Mouse (Mus musculus): ENCODE results near the gene Reep3. TPM values are rescaled to one million over a fixed set of nuclear protein-coding genes. Genes with fewer than 3 reads are reported as not detected.
A peak's percentile ranks its signal among the peaks of the same experiment; 100 is the strongest.

The Reep3 gene
- polyA plus RNA-seq, 1 experiment from 2014 or later = 23.2 TPM

DNA sequence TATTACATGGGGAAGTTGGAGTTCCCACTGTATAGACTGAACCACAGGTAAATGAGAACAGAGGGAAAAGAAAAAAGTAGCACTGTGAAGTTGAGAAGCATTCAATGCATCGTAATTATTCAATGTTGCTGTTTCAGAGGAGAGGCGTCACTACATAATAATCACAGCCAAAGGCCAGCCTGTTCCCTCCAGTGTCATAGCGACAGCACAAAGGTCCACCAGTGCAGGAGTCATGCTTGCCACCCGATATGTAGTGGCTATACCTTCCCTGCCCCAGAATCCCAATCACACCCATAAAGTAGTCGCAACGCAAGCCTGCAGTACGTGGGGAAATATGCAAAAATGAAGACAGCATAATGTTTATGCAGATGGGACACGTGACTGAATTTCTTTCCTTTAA lies 70.4 kb downstream of the Reep3 start:
- H3K36me3 ChIP-seq = peaks cover 35% of the 10 kb centered on the region
- 86% methylated on average over 8 of the region's 8 CpGs for WGBS
- no peak overlapping the region for H3K4me3 ChIP-seq
- H3K9ac ChIP-seq = 0 out of 2 replicates have a peak overlapping the region, but pooled peaks have one; percentile 24
- no peak overlapping the region for H3K4me2 ChIP-seq
- no peak for ATAC-seq (ENCODE audit: extremely low read depth, insufficient number of reproducible peaks, low FRiP score, low TSS enrichment)
- H3K27ac ChIP-seq (replicated peaks) = peak overlapping the region; percentile 66
- H3K9me3 ChIP-seq = no peaks in the 10 kb centered on the region
- H3K4me1 ChIP-seq = peaks cover 22% of the 10 kb centered on the region
- H3K27me3 ChIP-seq (replicated peaks) = no peaks in the 10 kb centered on the region

DNA sequence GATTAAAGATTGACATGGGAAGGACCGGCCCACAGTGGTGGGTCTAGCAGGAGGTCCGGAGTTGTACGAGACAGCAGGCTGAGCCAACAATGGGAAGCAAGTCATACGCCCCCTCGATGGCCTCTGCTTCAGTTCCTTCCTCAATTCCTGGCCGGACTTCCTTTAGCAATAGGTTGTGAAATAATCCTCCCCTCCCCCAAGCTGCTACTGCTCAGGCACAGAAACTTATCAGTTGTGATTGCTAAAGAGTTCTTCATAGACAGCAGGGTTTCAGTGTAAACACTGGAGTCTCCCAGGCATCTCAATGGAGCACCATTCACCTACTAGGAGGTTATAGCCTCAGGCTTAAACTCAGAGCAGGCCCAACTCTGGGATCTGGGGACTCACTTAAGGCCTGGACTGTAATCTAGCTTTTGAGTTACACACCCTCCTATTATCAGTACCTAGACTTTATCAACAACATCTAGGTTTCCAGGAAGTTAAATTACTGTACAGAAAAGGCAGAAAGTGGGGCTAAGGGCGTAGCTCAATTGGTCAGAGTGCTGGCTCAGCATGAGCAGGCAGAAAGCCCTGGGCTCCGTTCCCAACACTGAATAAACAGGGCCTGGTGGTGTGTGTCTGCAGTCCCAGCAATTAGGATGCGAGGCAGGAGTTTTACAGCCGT lies 71.0 kb downstream of the Reep3 start:
- no peak; the same call in 1 of the 2 replicates for ATAC-seq (ENCODE audit: extremely low read depth, insufficient number of reproducible peaks, low FRiP score, low TSS enrichment)
- Histone ChIP-seq H3K9me3 (no peaks in the 10 kb centered on the region), H3K27me3 (replicated peaks) (no peaks in the 10 kb centered on the region), H3K4me1 (peaks cover 21% of the 10 kb centered on the region), H3K9ac (0 out of 2 replicates have a peak overlapping the region, but pooled peaks have one; percentile 24), H3K36me3 (peaks cover 39% of the 10 kb centered on the region), H3K27ac (replicated peaks) (peak overlapping the region; percentile 66), H3K4me2 (no peak overlapping the region), H3K4me3 (no peak overlapping the region)
- 54% methylated on average over 10 of the region's 10 CpGs for WGBS

DNA sequence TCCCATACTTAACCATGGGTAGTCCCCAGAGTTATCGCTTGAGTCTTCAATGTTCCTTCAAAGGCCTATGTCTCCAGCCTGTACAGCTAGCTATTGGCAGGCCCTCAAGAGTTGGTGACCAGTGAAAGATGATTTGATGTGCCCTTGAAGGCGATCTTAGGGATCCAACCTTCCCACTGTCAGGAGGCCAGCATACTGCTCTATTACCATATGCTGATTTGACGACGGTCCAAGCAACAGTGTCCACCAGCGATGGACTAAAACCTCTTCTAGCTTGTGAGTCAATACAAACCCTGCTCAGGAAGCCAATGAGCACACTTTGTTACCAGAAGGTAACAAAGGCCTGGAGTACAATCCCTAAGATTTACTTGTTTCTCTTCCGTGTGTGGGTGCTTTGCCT lies 72.4 kb downstream of the Reep3 start:
- Histone ChIP-seq H3K36me3 (peaks cover 32% of the 10 kb centered on the region), H3K9me3 (no peaks in the 10 kb centered on the region), H3K9ac (no peak overlapping the region), H3K4me1 (peaks cover 21% of the 10 kb centered on the region), H3K27me3 (replicated peaks) (no peaks in the 10 kb centered on the region), H3K27ac (replicated peaks) (no peak overlapping the region), H3K4me2 (no peak overlapping the region), H3K4me3 (no peak overlapping the region)
- no peak for ATAC-seq (ENCODE audit: extremely low read depth, insufficient number of reproducible peaks, low FRiP score, low TSS enrichment)
- 94% methylated on average over 6 of the region's 6 CpGs for WGBS

DNA sequence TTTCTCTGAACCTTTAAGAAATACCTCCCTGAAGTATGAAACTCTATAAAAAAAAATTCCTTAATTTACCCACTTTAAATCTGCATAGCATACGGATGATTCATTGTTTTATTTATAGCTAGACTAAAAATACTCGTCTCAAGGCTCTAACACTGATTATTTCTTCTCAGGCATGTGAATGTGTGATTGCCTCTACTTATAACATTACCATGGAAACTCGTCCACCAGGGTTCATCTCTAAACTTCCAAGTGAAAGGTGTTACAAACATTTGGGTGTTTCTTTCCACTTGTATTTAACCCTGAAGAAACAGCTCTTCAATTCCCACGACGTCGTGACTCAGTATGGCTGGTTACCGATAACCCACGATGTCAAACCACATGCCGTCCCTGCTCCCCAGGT lies 73.7 kb downstream of the Reep3 start:
- Histone ChIP-seq H3K36me3 (peaks cover 27% of the 10 kb centered on the region), H3K4me1 (peaks cover 28% of the 10 kb centered on the region), H3K27ac (replicated peaks) (no peak overlapping the region), H3K4me3 (no peak overlapping the region), H3K4me2 (no peak overlapping the region), H3K27me3 (replicated peaks) (no peaks in the 10 kb centered on the region), H3K9ac (no peak overlapping the region), H3K9me3 (no peaks in the 10 kb centered on the region)
- 74% methylated on average over 9 of the region's 9 CpGs for WGBS
- no peak for ATAC-seq (ENCODE audit: extremely low read depth, insufficient number of reproducible peaks, low FRiP score, low TSS enrichment)

DNA sequence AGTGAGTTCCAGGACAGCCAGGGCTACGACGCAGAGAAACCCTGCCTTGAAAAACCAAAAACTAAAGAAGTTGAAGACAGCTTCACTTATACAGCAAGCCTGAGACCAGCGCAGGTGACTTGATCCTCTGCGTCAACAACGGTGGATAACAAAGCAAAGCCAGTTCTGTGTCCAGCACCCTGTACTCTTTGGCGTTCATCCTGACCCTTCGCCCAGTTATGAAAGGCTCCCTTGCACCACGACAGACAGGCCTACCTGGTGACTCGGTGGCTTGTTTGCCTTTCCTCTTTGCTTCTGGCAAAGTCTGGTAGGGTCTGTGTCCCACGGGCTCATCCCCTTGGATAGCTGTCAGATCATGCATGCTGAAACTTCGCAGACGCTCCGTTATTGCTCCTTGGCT lies 75.3 kb downstream of the Reep3 start:
- Histone ChIP-seq H3K4me3 (no peak overlapping the region), H3K4me1 (peaks cover 39% of the 10 kb centered on the region), H3K27me3 (replicated peaks) (no peaks in the 10 kb centered on the region), H3K9ac (no peak overlapping the region), H3K36me3 (peaks cover 32% of the 10 kb centered on the region), H3K9me3 (no peaks in the 10 kb centered on the region), H3K4me2 (no peak overlapping the region), H3K27ac (replicated peaks) (no peak overlapping the region)
- WGBS = 89% methylated on average over 13 of the region's 13 CpGs
- ATAC-seq (ENCODE audit: extremely low read depth, insufficient number of reproducible peaks, low FRiP score, low TSS enrichment) = no peak

DNA sequence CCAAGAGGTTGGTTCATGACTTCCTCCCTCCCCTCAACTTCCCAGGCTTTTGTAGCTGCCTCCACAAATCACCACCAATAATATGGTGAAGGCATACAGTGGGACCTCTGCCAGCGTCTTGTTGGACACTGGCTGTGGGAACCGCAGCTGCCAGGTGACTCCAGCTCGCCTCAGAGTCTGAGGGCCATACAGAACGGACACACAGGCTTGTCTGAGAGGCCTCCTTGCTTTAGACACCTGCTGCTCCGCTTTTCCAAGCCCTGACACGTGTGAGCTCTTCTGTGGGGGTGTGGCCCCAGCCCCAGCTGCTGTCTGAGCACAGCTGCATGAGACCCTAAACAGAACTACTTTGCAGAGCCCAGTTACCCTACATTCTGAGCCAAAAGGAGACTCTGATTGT lies 77.9 kb downstream of the Reep3 start:
- Histone ChIP-seq H3K36me3 (peaks cover 45% of the 10 kb centered on the region), H3K4me2 (no peak overlapping the region), H3K9ac (no peak overlapping the region), H3K4me3 (no peak overlapping the region), H3K9me3 (no peaks in the 10 kb centered on the region), H3K4me1 (peaks cover 29% of the 10 kb centered on the region), H3K27ac (replicated peaks) (no peak overlapping the region), H3K27me3 (replicated peaks) (no peaks in the 10 kb centered on the region)
- 51% methylated on average over 6 of the region's 6 CpGs for WGBS
- no peak for ATAC-seq (ENCODE audit: extremely low read depth, insufficient number of reproducible peaks, low FRiP score, low TSS enrichment)

DNA sequence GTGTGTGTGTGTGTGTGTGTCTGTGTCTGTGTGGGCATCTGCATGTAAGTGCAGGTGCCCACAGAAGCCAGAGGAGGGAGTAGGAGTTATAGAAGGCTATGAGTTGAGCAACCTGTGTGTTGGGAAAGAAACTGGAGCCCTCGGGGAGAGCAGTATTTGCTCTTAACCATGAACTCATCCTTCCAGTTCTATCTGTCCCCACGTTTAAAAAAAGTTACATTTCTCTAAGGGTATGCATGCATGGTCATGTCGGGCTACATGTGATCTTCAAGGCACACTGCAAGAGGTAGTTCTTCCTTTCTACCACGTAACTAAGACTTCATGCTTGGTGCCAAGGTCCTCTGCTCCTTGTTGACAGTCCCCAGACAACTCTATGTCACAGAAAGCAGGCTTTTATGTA lies 78.9 kb downstream of the Reep3 start:
- no peak overlapping the region for H3K4me2 ChIP-seq
- no peak overlapping the region for H3K27ac ChIP-seq (replicated peaks)
- H3K36me3 ChIP-seq = peaks cover 46% of the 10 kb centered on the region
- no peaks in the 10 kb centered on the region for H3K27me3 ChIP-seq (replicated peaks)
- H3K9ac ChIP-seq = no peak overlapping the region
- ATAC-seq (ENCODE audit: extremely low read depth, insufficient number of reproducible peaks, low FRiP score, low TSS enrichment) = no peak
- 85% methylated on average over 4 of the region's 4 CpGs for WGBS
- H3K4me3 ChIP-seq = no peak overlapping the region
- peaks cover 22% of the 10 kb centered on the region for H3K4me1 ChIP-seq
- H3K9me3 ChIP-seq = no peaks in the 10 kb centered on the region

DNA sequence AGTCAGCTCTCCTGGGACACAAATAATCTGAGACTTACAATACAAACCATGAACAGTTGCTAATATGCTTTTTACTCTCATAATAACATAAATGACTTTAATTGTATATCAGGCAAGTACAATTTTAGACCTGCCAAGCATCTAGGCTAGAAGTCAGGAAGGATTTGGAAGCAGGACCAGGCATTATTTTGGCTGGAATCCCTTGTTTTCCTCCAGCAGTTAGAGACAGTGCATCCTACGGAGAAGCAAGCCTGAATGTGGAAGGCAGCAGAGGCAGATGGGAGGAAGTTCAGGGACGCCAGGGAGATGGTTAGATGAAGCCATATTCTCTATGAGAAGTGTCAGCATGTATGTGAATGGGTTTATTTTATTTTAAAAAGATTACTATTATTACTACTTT lies 79.4 kb downstream of the Reep3 start:
- peaks cover 20% of the 10 kb centered on the region for H3K4me1 ChIP-seq
- 0 out of 2 replicates have a peak overlapping the region, but pooled peaks have one; percentile 20 for H3K27ac ChIP-seq (replicated peaks)
- no peak overlapping the region for H3K4me3 ChIP-seq
- WGBS = 43% methylated on average over 2 of the region's 2 CpGs
- no peaks in the 10 kb centered on the region for H3K9me3 ChIP-seq
- H3K27me3 ChIP-seq (replicated peaks) = no peaks in the 10 kb centered on the region
- peaks cover 46% of the 10 kb centered on the region for H3K36me3 ChIP-seq
- no peak for ATAC-seq (ENCODE audit: extremely low read depth, insufficient number of reproducible peaks, low FRiP score, low TSS enrichment)
- H3K4me2 ChIP-seq = no peak overlapping the region
- H3K9ac ChIP-seq = no peak overlapping the region

DNA sequence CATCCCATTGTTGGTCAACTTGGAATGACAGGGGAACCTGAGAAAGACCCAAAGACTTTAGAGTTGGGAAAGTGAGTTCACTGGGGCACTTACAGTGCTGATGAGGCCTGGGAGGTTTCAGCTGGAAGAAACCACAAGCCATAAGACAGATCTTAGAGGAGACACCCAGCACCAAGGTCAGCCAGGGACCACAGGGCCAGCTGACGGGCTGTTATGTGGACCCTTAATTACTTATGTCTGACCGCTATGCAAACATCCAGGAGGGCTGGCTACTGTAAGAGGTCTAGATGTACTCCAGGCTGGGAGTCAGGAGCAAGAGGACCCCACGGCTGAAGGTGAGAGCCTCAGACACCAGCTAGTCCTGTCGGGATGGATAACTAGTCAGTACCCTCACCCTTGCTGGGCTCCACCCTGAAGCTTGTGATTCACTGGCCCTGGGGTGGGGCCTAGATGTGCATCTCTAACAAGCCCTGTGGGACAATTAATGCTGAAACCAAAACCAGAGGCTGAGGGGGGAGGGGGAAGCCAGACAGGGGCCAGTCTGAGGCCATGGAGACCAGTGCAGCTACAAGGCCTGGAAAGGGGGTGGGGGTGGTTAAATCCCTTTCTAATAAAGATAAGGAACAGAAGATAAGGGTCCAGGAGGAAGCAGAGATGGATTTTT lies 80.0 kb downstream of the Reep3 start:
- Histone ChIP-seq H3K27ac (replicated peaks) (peak overlapping the region; percentile 60), H3K4me1 (peaks cover 20% of the 10 kb centered on the region), H3K36me3 (peaks cover 46% of the 10 kb centered on the region), H3K9me3 (no peaks in the 10 kb centered on the region), H3K27me3 (replicated peaks) (no peaks in the 10 kb centered on the region), H3K4me3 (no peak overlapping the region), H3K9ac (no peak overlapping the region), H3K4me2 (no peak overlapping the region)
- no peak for ATAC-seq (ENCODE audit: extremely low read depth, insufficient number of reproducible peaks, low FRiP score, low TSS enrichment)
- 61% methylated on average over 4 of the region's 4 CpGs for WGBS

DNA sequence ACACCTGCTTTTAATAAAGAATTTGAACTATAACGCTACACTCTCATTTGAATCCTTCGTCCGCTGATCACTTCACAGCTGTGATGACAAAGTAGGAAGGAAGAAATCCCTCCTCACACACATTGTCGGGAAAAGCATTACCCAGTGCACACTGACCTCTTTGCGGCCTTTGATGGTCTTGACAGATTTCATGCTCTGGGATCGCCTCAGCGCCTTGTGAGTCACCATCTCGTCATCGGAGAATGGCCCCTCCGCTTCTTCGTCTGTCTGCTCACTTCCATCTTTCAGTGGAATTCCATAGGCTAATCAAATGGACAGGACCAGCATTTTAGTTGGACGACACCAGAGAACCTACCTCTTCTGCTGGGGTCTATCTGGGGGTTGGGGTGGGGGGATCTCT lies 82.0 kb downstream of the Reep3 start:
- Histone ChIP-seq H3K27me3 (replicated peaks) (no peaks in the 10 kb centered on the region), H3K9me3 (no peaks in the 10 kb centered on the region), H3K4me2 (no peak overlapping the region), H3K9ac (no peak overlapping the region), H3K36me3 (peaks cover 31% of the 10 kb centered on the region), H3K27ac (replicated peaks) (no peak overlapping the region), H3K4me3 (no peak overlapping the region), H3K4me1 (peaks cover 20% of the 10 kb centered on the region)
- 78% methylated on average over 12 of the region's 12 CpGs for WGBS
- ATAC-seq (ENCODE audit: extremely low read depth, insufficient number of reproducible peaks, low FRiP score, low TSS enrichment) = no peak

DNA sequence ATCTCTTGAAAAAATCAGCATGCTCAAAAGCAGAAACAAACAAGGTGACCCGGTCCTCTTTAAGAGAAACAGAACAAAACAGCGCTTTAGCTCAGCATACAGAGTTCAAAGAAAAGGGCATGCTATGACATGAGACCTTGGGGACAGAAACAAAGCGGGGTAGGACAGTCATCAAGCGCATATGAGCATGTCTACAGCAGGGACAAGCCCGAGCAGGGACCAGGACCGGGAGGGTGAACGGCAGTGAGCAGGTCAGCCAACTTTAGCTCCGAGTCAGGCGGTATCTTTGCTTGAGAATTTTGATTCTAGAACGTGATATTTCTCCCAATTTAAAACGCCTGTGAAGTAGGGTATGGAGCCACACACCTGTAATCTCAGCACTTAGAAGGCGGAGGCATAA lies 86.2 kb downstream of the Reep3 start:
- Histone ChIP-seq H3K4me3 (no peak overlapping the region), H3K4me1 (peaks cover 1% of the 10 kb centered on the region; the same call in 1 of the 2 replicates), H3K36me3 (peaks cover 25% of the 10 kb centered on the region), H3K27me3 (replicated peaks) (no peaks in the 10 kb centered on the region), H3K4me2 (no peak overlapping the region), H3K27ac (replicated peaks) (no peak overlapping the region), H3K9me3 (no peaks in the 10 kb centered on the region), H3K9ac (no peak overlapping the region)
- WGBS = 87% methylated on average over 12 of the region's 12 CpGs
- ATAC-seq (ENCODE audit: extremely low read depth, insufficient number of reproducible peaks, low FRiP score, low TSS enrichment) = no peak
